Mouse (Mus musculus) lung, postnatal 0 days (tissue): ENCODE data around the gene Foxd4. TPM values are rescaled to one million over a fixed set of nuclear protein-coding genes. Genes with fewer than 3 reads are reported as not detected.

Experiments
- ATAC-seq: fragments of 200-750 bp; cut with Nextera tagmentation; 2 replicates; pipeline ENCODE4 v1.8.0; 2017; ENCODE audit warnings: moderate library complexity
- DNase-seq: peaks from one replicate; pipeline ENCODE4 v3.0.0-alpha.2; 2016; ENCODE audit warnings: low spot score
- H3K27ac ChIP-seq: fragments of 300-500 bp; sonication (generic); 2 replicates; pipeline ENCODE4 v1.5.1; 2014; ENCODE audit warnings: antibody characterized with exemption, mild to moderate bottlenecking, low read length, mixed read lengths
- H3K27me3 ChIP-seq: fragments of 300-500 bp; sonication (generic); replicated peaks from 2 replicates; pipeline ENCODE4 v1.6.1; 2014; ENCODE audit warnings: low read length, mixed read lengths; ENCODE audit not compliant: insufficient read depth
- H3K36me3 ChIP-seq: fragments of 300-500 bp; sonication (generic); 2 replicates; pipeline ENCODE4 v1.6.1; 2014; ENCODE audit warnings: low read length, mixed read lengths; ENCODE audit not compliant: insufficient read depth
- H3K4me1 ChIP-seq: fragments of 300-500 bp; sonication (generic); 2 replicates; pipeline ENCODE4 v1.6.1; 2014; ENCODE audit warnings: antibody characterized with exemption, low read depth, low read length, mixed read lengths; ENCODE audit not compliant: insufficient read depth
- H3K4me2 ChIP-seq: fragments of 300-500 bp; sonication (generic); replicated peaks from 2 replicates; pipeline ENCODE4 v1.6.1; 2014; ENCODE audit warnings: low read depth, mild to moderate bottlenecking, low read length, moderate library complexity, mixed read lengths
- H3K4me3 ChIP-seq: fragments of 300-500 bp; sonication (generic); 2 replicates; pipeline ENCODE4 v1.5.1; 2014; ENCODE audit warnings: low read depth, low read length
- H3K9ac ChIP-seq: fragments of 300-500 bp; sonication (generic); replicated peaks from 2 replicates; pipeline ENCODE4 v1.6.1; 2014; ENCODE audit warnings: low read depth, mild to moderate bottlenecking
- H3K9me3 ChIP-seq: fragments of 300-500 bp; sonication (generic); 2 replicates; pipeline ENCODE4 v1.6.1; 2016; ENCODE audit warnings: low read length, mixed read lengths
- CTCF ChIP-seq: IDR thresholded peaks from 2 replicates; pipeline ENCODE4 v1.5.1; 2016; ENCODE audit warnings: antibody characterized with exemption, mild to moderate bottlenecking
- EP300 ChIP-seq: IDR thresholded peaks from 2 replicates; pipeline ENCODE4 v1.6.1; 2016; ENCODE audit warnings: antibody characterized with exemption, mild to moderate bottlenecking, control low read depth
- WGBS: fragments of 180-500 bp; shearing (Covaris S2); extraction: QIAGEN DNeasy Blood & Tissue Kit; methylation state at CpG from one replicate; pipeline ENCODE4 v1.1.7; 2014; 5-methylcytosine and 5-hydroxymethylcytosine counted together
- polyA plus RNA-seq: library from polyadenylated mRNA; unstranded; fragments of >200 nt; fragmentation: Nextera tagmentation; extraction: Ambion mirVana; gene quantifications from 2 replicates; pipeline ENCODE4 v1.2.1, GENCODE M21; 2015

The Foxd4 gene
- polyA plus RNA-seq, 1 experiment from 2014 or later, result 0.19 TPM

DNA sequence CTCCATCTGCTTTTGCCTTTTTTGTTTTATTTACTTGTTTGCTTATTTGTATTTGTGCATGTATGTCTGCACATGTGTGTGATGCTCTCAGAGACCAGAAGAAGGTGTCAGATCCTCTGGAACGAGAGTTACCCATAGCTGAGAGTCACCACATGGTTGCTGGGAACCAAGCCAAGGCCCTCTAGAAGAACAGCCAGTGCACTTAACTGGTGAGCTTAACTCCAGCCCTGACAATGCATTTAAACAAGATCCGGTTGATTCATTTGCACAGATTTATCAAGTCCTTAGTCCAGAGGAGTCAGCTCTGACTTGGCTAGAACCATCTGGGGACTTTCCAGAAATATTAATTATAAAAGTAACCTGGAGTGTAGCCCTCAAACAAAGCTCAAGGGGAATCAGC, 27.1 kb downstream of the Foxd4 start:
- DNase-seq (peak; percentile 34), ATAC-seq (no peak)
- TF ChIP-seq EP300 (no peak), CTCF (no peak)
- Histone ChIP-seq H3K27ac (no peak overlapping the region), H3K4me1 (no peaks in the 10 kb centered on the region), H3K36me3 (no peaks in the 10 kb centered on the region), H3K9ac (no peak overlapping the region), H3K4me3 (no peak overlapping the region), H3K9me3 (no peaks in the 10 kb centered on the region), H3K4me2 (no peak overlapping the region), H3K27me3 (no peaks in the 10 kb centered on the region)
- WGBS, result 21% methylated on average over 2 of the region's 2 CpGs

- H3K4me1 ChIP-seq, result no peaks in the 10 kb centered on the region
- TF ChIP-seq CTCF (peak; percentile 98), EP300 (no peak)
- no peaks in the 10 kb centered on the region for H3K27me3 ChIP-seq
- H3K4me2 ChIP-seq, result peak overlapping the region; percentile 42; the same call in 1 of the 2 replicates
- no peaks in the 10 kb centered on the region for H3K36me3 ChIP-seq
- ATAC-seq (peak; percentile 57), DNase-seq (peak; percentile 77)
- H3K4me3 ChIP-seq, result peak overlapping the region; percentile 26; the same call in 1 of the 2 replicates
- H3K9me3 ChIP-seq, result no peaks in the 10 kb centered on the region
- no peak overlapping the region for H3K27ac ChIP-seq
- H3K9ac ChIP-seq, result no peak overlapping the region
- 11% methylated on average over 18 of the region's 18 CpGs for WGBS
Observed at GRCm38 (mm10) chr19:24871037-24871635, 29.9 kb downstream of the Foxd4 start.

GRCm38 (mm10) chr19:24865436-24865835, 35.6 kb downstream of the Foxd4 start:
- H3K27ac ChIP-seq, result no peak overlapping the region
- H3K9ac ChIP-seq, result no peak overlapping the region
- H3K4me3 ChIP-seq, result no peak overlapping the region
- TF ChIP-seq EP300 (no peak), CTCF (no peak)
- 83% methylated on average over 9 of the region's 9 CpGs for WGBS
- H3K36me3 ChIP-seq, result no peaks in the 10 kb centered on the region
- DNase-seq (no peak), ATAC-seq (no peak)
- no peaks in the 10 kb centered on the region for H3K9me3 ChIP-seq
- H3K27me3 ChIP-seq, result no peaks in the 10 kb centered on the region
- H3K4me2 ChIP-seq, result no peak overlapping the region
- H3K4me1 ChIP-seq, result no peaks in the 10 kb centered on the region

- Histone ChIP-seq H3K4me3 (peak within 1 kb of the TSS; percentile 48), H3K4me2 (peak within 1 kb of the TSS; percentile 78), H3K9me3 (no peaks in the 10 kb centered on the region), H3K27ac (no peak within 1 kb of the TSS), H3K27me3 (no peaks in the 10 kb centered on the region), H3K4me1 (no peaks in the 10 kb centered on the region), H3K9ac (no peak within 1 kb of the TSS; the same call in 1 of the 2 replicates), H3K36me3 (no peaks in the 10 kb centered on the region)
- peak; percentile 60 for TF ChIP-seq CTCF
- no peak for TF ChIP-seq EP300
- 5% methylated on average over 20 of the region's 39 CpGs for WGBS
- peak; percentile 54 for DNase-seq
- ATAC-seq, result peak; percentile 85
Observed at GRCm38 (mm10) chr19:24861612-24862451, 39.2 kb downstream of the Foxd4 start, which contains the start of gene Pgm5. Pgm5 (minus strand) TSS chr19:24861855.

DNA sequence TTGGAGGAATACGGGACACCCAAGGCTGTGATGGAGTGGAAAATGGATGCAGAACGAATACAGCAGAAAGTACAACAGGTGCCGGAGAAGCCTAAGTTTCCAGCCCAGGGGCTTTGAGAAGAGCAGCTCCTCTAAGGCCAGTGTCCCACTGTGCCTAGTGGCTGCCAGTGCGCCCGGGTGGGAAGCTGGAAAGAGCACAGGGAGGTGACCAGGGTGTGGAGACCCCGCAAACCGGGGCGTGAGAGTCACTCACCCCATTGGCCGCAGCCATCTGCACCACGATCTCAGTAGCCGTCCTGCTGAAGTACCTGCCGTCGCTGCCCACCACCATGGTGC, 39.8 kb downstream of the Foxd4 start:
- no peak for TF ChIP-seq CTCF
- no peak for TF ChIP-seq EP300
- WGBS, result 20% methylated on average over 13 of the region's 13 CpGs
- no peaks in the 10 kb centered on the region for H3K9me3 ChIP-seq
- H3K27ac ChIP-seq, result no peak overlapping the region
- peak overlapping the region; percentile 48 for H3K4me3 ChIP-seq
- H3K4me2 ChIP-seq, result peak overlapping the region; percentile 78
- H3K27me3 ChIP-seq, result no peaks in the 10 kb centered on the region
- DNase-seq (no peak), ATAC-seq (peak; percentile 11; the same call in 1 of the 2 replicates)
- no peaks in the 10 kb centered on the region for H3K36me3 ChIP-seq
- H3K4me1 ChIP-seq, result no peaks in the 10 kb centered on the region
- H3K9ac ChIP-seq, result no peak overlapping the region; the same call in 1 of the 2 replicates
